Mouse (Mus musculus) Patski (cell line): ENCODE data around the gene Hnrnpr. TPM values are rescaled to one million over a fixed set of nuclear protein-coding genes. Genes with fewer than 3 reads are reported as not detected.
A peak's percentile ranks its signal among the peaks of the same experiment; 100 is the strongest.

Experiments used
- ATAC-seq: fragments of 100-300 bp; one replicate; pipeline ENCODE4 v1.8.0; 2021
- CTCF ChIA-PET: fragments of 350-600 bp; sonication (Branson Sonifier 250); formaldehyde crosslinking; loops from one replicate; lab custom pipeline; 2022; ENCODE audit warnings: inconsistent platforms; lab: Charles Lee
- POLR2A ChIA-PET: fragments of 350-600 bp; sonication (Branson Sonifier 250); formaldehyde crosslinking; loops from one replicate; lab custom pipeline; 2022; ENCODE audit warnings: antibody characterized with exemption, inconsistent platforms; lab: Charles Lee
- DNase-seq: peaks from one replicate; pipeline ENCODE4 v3.0.0-alpha.2; 2011; ENCODE audit warnings: low read depth, low spot score
- H3K27me3 ChIP-seq: fragments of 371-371 bp; one replicate; pipeline ENCODE4 v1.5.1; 2021
- CTCF ChIP-seq: fragments of 100-300 bp; IDR thresholded peaks from one replicate; pipeline ENCODE4 v1.5.1; 2021
- in situ Hi-C: fragments of 300-500 bp; cut with MboI; formaldehyde crosslinking; loops from 3 replicates; pipeline ENCODE4 v1.11.1; 2018; ENCODE audit warnings: low pct_unique_long_range_greater_than_20kb, mixed read lengths
- polyA plus RNA-seq: library from polyadenylated mRNA; unstranded; gene quantifications from one replicate; pipeline ENCODE4 v1.2.3, GENCODE M21; 2021

Gene Hnrnpr
- polyA plus RNA-seq, 1 experiment from 2014 or later = 70.2 TPM

DNA sequence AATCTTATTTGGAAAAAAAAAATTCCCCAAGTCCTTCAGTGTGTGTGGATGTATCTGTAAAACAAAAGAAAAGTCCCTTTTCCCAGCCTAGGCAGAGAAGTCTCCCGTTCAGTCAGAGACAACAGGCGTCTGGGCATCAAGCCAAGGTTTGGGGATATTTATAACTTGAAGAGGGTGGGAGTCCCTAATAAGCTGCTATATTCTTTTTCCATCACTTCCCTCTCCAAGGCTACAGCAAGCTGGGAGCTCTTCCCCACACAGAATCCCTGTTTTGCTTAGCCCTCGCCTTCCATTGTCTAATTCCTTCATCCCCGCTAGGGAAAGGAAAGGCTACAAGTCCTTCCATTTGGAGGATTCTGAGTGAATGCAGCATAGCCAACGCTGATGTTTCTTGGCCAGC, 26.3 kb upstream of the Hnrnpr start, which contains the start of gene Zfp46:
TSS of gene Zfp46 (plus strand) at position 229 of the 400 bp plus-strand sequence.
- ChIA-PET CTCF (no interaction called here), POLR2A (no interaction called here)
- no peak for TF ChIP-seq CTCF
- no peaks in the 10 kb centered on the region for H3K27me3 ChIP-seq
- ATAC-seq (no peak), DNase-seq (no peak)
- in situ Hi-C loops = no loop called here

- no peak for ATAC-seq
Observed at GRCm38 (mm10) chr4:136284891-136285290, 25.9 kb upstream of the Hnrnpr start.

DNA sequence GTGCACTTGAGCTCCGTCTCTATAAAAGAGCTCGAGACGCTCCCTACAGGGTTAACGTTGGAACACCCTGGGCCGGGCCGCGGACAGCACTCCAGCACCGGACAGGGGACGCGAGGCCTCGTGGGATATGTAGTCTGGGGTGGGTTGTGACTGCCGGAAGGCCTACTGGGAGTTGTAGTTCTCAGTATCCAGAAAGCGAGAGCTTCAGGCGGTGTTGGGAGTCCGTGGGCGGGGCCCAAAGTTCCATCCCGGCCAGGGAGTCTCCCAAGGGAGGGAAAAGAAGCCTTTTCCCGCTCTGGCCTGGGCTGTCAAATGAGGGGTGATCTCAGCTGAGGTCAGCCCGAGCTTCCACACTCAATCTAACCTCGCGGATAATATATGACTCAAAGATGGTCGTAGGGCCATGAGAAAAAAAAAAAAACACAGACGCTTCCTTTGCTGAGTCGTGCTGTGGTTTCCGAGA, 25.4 kb upstream of the Hnrnpr start:
- ChIA-PET CTCF (interaction anchor here (1.3 to 2.0 kb wide), 2 partner anchors 25 to 39 kb away, joined by 4 to 11 read pairs; no protein-coding TSS in a partner anchor), POLR2A (interaction anchor here (1.5 kb wide), 1 partner anchor 92 kb away, joined by 3 read pairs; no protein-coding TSS in a partner anchor)
- no peaks in the 10 kb centered on the region for H3K27me3 ChIP-seq
- DNase-seq (peak; percentile 59), ATAC-seq (peak; percentile 84)
- in situ Hi-C loops = no loop called here
- TF ChIP-seq CTCF = no peak

More at GRCm38 (mm10) chr4:136284891-136285290, 25.9 kb upstream of the Hnrnpr start:
- POLR2A ChIA-PET = no interaction called here
- in situ Hi-C loops = no loop called here
- CTCF ChIA-PET = interaction anchor here (2.0 kb wide), 1 partner anchor 40 kb away, joined by 11 read pairs; no protein-coding TSS in a partner anchor
- H3K27me3 ChIP-seq = no peaks in the 10 kb centered on the region
- TF ChIP-seq CTCF = no peak
- no peak for DNase-seq

- DNase-seq (peak; percentile 92), ATAC-seq (peak; percentile 69)
- ChIA-PET POLR2A (interaction anchor here (1.5 kb wide), 1 partner anchor 91 kb away, joined by 3 read pairs; no protein-coding TSS in a partner anchor), CTCF (interaction anchor here (0.7 to 2.0 kb wide), 3 partner anchors 25 to 51 kb away, joined by 3 to 11 read pairs (median 4); no protein-coding TSS in a partner anchor)
- no peak for TF ChIP-seq CTCF
- in situ Hi-C loops = no loop called here
- no peaks in the 10 kb centered on the region for H3K27me3 ChIP-seq
Observed at GRCm38 (mm10) chr4:136285811-136286371, 24.9 kb upstream of the Hnrnpr start.

- no peaks in the 10 kb centered on the region for H3K27me3 ChIP-seq
- ChIA-PET CTCF (no interaction called here), POLR2A (no interaction called here)
- in situ Hi-C loops = no loop called here
- TF ChIP-seq CTCF = no peak
- DNase-seq (no peak), ATAC-seq (no peak)
Observed at GRCm38 (mm10) chr4:136289918-136290780, 20.6 kb upstream of the Hnrnpr start.

GRCm38 (mm10) chr4:136290781-136291595, 19.8 kb upstream of the Hnrnpr start:
- in situ Hi-C loops = no loop called here
- no peak for ATAC-seq
- H3K27me3 ChIP-seq = no peaks in the 10 kb centered on the region
- CTCF ChIA-PET = no interaction called here
- DNase-seq = no peak
- no peak for TF ChIP-seq CTCF
- POLR2A ChIA-PET = no interaction called here

DNA sequence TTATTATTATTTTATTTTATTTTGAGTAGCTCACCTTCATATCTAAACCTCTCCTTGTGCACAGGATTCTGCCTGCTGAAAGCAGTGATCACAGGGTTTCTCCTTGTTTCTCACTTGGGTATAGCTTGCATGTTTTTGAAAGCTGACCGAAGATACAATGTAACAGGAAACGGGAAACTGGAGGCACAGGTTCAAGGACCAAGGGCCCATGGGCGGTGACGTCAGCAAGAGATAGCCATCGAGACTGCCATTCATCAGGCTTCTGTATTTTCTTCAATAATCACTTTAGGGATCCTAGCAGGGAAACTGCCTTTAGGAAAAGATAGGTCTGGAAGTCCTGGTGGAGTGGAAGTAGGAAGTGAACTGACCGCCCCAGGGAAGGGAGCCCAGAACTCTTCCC, 19.1 kb upstream of the Hnrnpr start:
- DNase-seq = no peak
- in situ Hi-C loops = no loop called here
- TF ChIP-seq CTCF = no peak
- CTCF ChIA-PET = no interaction called here
- POLR2A ChIA-PET = no interaction called here
- ATAC-seq = no peak
- H3K27me3 ChIP-seq = no peaks in the 10 kb centered on the region

- TF ChIP-seq CTCF = no peak
- ChIA-PET POLR2A (no interaction called here), CTCF (no interaction called here)
- no peaks in the 10 kb centered on the region for H3K27me3 ChIP-seq
- no peak for ATAC-seq
- DNase-seq = no peak
- in situ Hi-C loops = no loop called here
Observed at GRCm38 (mm10) chr4:136295941-136296340, 14.8 kb upstream of the Hnrnpr start.

GRCm38 (mm10) chr4:136302462-136302861, 8.3 kb upstream of the Hnrnpr start:
- ChIA-PET POLR2A (interaction anchor here (0.7 kb wide), 1 partner anchor 295 kb away, joined by 3 read pairs; no protein-coding TSS in a partner anchor), CTCF (interaction anchor here (1.2 kb wide), 2 partner anchors 13 to 22 kb away, joined by 3 read pairs; no protein-coding TSS in a partner anchor)
- in situ Hi-C loops = no loop called here

DNA sequence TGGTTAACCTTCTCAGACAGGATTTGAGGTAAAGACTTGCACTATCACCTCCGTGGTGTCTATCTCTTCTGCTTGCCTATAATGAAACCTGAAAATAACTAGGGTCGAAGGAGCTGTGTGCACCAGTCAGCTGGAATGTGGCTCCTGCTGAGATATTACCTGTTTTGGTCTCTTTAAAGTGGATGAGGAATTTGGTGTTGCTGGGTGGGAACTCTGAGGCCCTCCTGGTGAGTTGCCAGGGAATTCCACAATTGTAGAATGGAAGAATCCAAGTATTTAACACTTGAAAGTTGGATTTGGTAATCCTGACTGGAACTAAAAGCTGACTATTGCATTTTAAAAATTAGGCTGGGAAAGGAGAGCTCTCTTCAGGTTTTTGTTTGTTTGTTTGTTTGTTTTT, 6.6 kb upstream of the Hnrnpr start:
- ChIA-PET CTCF (interaction anchor here (1.6 kb wide), 1 partner anchor 11 kb away, joined by 3 read pairs; no protein-coding TSS in a partner anchor), POLR2A (interaction anchor here (0.6 kb wide), 1 partner anchor 17 kb away, joined by 3 read pairs; no protein-coding TSS in a partner anchor)
- in situ Hi-C loops = no loop called here
- no peak for TF ChIP-seq CTCF
- H3K27me3 ChIP-seq = no peaks in the 10 kb centered on the region
- DNase-seq (peak; percentile 68), ATAC-seq (no peak)

More at GRCm38 (mm10) chr4:136302462-136302861, 8.3 kb upstream of the Hnrnpr start:
- no peak for TF ChIP-seq CTCF
- no peaks in the 10 kb centered on the region for H3K27me3 ChIP-seq
- ATAC-seq = no peak
- no peak for DNase-seq
